Mouse (Mus musculus) heart, postnatal 14 days (tissue): ENCODE measurements around the gene Rnf144b. TPM values are rescaled to one million over a fixed set of nuclear protein-coding genes. Genes with fewer than 3 reads are reported as not detected.

Source experiments
- DNase-seq, 2 experiments: peaks; one replicate each; pipeline ENCODE4 v3.0.0; 2021 to 2022
- intact Hi-C: fragments of 180-260 bp; cut with DNase I; formaldehyde crosslinking; loops from one replicate; pipeline ENCODE4 v1.15.1; 2025
- total RNA-seq, 2 experiments: library from RNA; stranded (reverse); gene quantifications; 2 replicates each; pipeline ENCODE4 v1.2.3; 2021

Gene Rnf144b
- total RNA-seq, 2 experiments from 2014 or later: 16.5 to 19.8 TPM

DNA sequence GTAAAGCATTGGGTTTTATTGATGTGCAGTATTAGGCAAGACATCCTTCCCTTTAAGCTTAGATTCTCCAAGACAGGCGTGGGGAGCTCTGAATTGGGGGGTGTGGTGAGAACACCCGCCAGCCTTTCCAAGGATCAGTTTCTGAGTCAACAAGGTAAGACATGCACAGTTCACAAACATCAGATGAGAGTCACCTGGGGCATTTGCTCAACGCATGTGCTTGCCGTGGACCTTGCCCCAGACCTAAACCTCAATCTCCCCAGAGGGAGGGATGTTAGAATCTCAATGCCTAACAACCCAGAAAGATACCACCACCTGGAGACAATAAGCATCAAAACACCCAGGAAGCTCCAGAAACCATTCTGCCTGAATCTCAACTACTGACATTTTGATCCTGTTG, 47.6 kb downstream of the Rnf144b start:
- no peak for DNase-seq
- intact Hi-C loops: no loop called here

DNA sequence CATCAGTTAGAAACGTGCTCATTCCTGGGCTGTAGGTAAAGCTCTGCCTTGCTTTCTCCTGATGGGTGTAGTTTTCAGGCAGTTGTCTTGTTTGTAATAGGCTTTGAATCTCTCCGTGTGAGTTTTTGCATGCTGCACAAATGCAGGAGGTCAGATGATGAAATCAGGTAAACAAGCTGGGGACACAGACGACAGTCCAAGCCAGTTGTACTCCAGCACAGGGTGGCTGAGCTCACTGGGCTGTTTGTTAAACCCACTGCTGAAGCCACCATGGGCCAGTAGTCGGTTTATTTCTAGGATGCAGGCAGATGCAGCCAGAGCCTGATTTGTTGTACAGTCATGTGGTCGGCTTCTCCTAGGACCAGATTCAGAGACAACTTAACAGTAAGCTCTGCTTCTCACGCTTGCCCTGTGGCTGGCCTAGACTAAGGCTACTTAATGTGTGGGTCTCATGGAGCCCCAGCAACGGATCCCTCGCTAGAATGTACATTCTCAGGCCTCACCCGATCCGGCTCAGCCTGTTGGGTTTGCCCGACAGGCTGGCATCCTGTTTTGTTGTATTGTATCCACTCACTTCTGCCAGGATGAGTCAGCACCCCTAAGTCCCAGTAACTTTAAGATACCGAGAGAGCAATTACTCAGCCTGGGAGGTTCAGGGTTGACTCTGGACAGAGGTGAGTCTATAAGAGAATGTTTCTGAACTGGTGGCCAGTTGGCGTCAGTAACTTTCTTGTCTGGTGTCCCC, 48.5 kb downstream of the Rnf144b start:
- intact Hi-C loops: no loop called here
- DNase-seq: no peak

DNA sequence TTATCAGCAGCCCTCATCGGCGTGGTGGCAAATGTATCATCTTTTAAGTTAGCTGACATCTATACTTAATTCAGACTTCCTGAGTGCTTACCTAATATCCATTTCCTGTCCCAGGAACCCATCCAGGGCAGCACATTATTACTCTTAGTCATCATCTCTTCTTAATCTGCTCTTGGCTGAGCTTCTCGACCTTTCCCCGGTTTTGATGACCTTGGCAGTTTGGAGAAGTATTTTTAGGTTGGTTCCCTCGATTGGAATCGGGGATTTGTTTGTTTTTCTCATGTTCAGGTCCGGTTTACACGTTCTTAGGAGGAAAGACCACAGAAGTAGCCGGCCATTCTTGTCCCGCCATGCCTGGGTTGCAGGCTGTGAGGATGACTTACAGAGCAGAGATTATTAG, 50.4 kb downstream of the Rnf144b start:
- intact Hi-C loops: no loop called here
- no peak for DNase-seq

DNA sequence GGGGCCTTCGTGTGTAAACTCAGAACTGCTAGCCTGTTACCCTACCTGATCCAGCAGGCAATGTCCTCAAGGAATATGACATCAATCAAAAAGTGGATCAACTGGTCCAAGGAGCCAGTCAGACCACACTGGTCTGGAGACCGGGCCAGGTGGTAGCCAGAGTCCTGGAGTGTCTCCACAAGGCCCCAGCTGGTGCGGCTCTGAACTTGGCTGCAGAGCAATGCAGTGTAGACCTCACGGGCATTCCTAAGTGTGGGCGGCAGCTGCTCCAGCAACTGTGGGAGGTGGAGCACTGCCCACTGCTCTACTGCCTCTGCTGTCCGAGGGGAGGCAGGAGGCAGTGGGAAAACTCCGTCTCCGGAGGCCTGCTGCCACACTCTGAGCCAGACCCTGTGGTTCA, 55.7 kb downstream of the Rnf144b start:
- no peak for DNase-seq
- intact Hi-C loops: no loop called here

GRCm38 (mm10) chr13:47180776-47181175, 58.3 kb downstream of the Rnf144b start:
- intact Hi-C loops: no loop called here
- no peak for DNase-seq

DNA sequence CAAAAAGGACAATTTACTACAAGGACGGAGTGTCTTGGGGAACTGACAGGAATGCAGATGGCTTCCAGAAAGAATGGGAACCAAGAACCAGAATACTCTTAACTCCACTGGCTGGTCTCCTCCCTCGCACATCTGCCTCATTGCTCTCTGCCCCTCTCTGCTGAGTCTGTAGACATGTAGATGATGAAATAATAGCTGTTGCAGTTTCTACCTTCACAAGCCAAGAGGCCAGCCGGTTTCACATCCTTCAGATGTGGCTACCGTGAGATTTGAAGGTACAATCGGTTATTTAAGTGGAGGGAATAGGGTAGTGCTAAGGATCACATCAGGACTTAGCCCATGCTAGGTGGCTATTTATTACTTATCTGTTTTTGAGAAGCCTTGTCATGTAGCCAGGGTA, 59.9 kb downstream of the Rnf144b start:
- intact Hi-C loops: no loop called here

GRCm38 (mm10) chr13:47183033-47183730, 60.7 kb downstream of the Rnf144b start:
- intact Hi-C loops: no loop called here
- no peak for DNase-seq

More for the DNA sequence above, 59.9 kb downstream of the Rnf144b start:
- no peak for DNase-seq

GRCm38 (mm10) chr13:47183771-47184170, 61.3 kb downstream of the Rnf144b start:
- intact Hi-C loops: no loop called here
- DNase-seq: no peak

- DNase-seq: no peak
- intact Hi-C loops: no loop called here
Measured at GRCm38 (mm10) chr13:47187836-47188235, 65.4 kb downstream of the Rnf144b start.

- no peak for DNase-seq
- intact Hi-C loops: loop anchor here (5.0 kb wide), 1 partner anchor 33 kb away; no protein-coding TSS in a partner anchor
Measured at GRCm38 (mm10) chr13:47189971-47190370, 67.5 kb downstream of the Rnf144b start.

- intact Hi-C loops: loop anchor here (5.0 kb wide), 1 partner anchor 35 kb away; no protein-coding TSS in a partner anchor
- no peak for DNase-seq
Measured at GRCm38 (mm10) chr13:47192200-47192599, 69.7 kb downstream of the Rnf144b start.

DNA sequence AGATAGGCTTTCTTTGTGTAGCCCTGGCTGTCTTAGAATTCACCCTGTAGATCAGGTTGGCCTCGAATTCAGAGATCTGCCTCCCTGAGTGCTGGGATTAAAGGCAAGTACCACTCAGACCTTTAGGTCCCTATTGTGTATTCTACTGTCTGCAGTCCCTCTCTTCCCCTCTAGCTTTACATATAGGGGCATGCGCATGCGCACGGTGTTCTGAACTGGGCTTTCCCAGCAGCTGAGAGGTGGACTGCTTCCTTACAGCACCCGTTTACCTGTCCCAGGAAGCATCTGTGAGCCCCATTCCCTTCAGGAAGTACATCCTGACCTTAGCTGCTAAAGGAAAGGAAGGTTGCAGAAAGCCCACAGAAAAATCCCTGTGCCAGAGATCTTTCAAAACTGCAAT, 70.3 kb downstream of the Rnf144b start:
- DNase-seq: no peak
- intact Hi-C loops: loop anchor here (5.0 kb wide), 1 partner anchor 35 kb away; no protein-coding TSS in a partner anchor

DNA sequence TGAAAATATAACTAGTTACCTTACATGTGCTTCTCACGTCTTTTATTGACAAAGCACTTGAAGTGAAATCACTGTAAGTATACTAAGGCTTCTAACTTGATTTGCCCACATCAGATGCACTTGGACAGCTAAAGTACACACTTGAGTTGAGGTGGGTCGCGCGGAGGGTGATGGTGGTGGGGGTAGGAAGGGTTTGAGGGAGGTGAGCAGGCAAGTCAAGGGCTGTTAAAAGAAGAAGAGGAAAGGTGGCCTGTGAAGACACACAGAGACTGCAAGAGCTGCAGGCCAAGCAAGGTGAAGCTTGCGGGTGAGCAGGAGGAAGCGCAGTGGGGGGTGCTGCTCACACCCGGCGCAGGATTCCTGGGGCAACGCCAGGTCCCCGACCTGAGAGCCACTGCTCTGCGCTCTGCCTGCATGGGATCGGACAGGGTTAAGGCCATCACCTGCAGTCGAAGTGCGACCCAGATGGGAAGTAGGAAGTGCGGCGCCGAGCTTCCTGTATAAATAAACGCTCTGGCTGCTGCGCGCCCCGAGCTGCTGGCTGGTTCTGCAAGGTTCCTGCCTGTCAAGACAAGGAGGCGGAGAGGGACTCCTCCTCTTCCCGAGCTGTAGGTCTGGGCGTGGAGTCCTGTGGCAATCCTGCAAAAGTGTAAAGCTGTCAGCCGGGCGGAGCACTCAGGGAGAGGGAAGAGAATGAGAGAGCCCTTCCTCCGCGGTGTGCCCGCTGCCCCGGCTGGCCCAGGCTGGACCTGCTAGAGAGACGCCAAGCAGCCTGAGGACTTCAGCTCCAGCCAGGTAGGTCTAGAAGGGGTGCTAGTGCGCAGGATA, 71.1 kb downstream of the Rnf144b start:
- intact Hi-C loops: loop anchor here (2.0 to 5.0 kb wide), 2 partner anchors 29 to 36 kb away; no protein-coding TSS in a partner anchor
- DNase-seq: peak; percentile 71

DNA sequence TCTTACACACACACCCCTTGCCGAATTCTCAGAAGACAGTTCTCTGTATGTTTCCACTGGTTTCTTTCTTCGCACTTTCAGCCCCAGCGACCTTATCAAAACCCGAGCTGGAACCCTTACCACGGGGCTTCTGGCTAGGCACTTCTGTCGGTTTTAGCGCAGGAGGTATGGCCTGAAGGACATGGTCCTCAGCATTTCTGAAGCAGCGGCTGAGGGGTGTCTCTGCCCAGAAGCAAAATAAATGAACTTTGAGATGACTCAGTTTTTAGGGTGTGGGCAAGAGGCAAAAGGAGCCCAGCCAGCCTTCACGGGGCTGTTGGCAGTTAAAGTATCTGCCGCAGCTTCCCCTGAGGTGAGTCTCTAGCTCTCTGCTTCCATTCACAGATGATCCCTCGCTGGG, 72.2 kb downstream of the Rnf144b start:
- DNase-seq: no peak
- intact Hi-C loops: loop anchor here (2.0 to 5.0 kb wide), 2 partner anchors 28 to 37 kb away; no protein-coding TSS in a partner anchor

- intact Hi-C loops: loop anchor here (2.0 kb wide), 1 partner anchor 27 kb away; no protein-coding TSS in a partner anchor
Measured at GRCm38 (mm10) chr13:47195491-47195890, 73.0 kb downstream of the Rnf144b start.

GRCm38 (mm10) chr13:47200011-47200670, 77.7 kb downstream of the Rnf144b start:
- intact Hi-C loops: no loop called here
- peak in 1 of 2 experiments; percentile 48 for DNase-seq

More at GRCm38 (mm10) chr13:47195491-47195890, 73.0 kb downstream of the Rnf144b start:
- no peak for DNase-seq

DNA sequence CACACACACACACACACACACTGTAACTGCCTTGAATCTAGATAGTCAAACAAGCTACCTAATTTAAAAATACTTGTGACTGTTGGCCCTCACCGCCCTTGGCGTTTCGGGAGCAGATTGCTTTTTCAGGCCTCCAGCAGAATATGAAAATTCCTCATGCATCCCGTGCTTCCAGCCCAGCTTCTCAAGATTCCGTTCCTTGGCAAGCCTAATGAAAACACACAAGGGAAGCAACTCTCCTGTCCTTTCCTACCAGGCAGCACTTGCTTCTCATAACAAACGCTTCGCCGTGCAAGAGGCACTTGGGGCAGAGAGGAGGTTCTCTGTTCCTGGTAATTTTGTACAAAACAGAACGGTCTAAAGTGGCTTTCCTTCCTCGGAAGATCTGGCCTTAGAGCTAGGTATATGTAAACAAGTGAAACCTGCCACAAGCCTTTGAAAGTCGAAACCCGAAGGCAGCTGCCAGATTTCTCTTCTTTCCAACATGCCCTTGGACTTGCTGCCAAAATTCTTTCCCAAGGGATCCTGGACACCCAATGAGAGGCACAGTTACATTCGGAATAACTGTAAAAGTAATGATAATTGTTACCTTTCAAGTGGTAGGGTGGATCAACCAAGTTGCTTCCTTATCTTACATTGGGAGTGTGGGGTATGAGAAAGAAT, 79.6 kb downstream of the Rnf144b start:
- peak in 1 of 2 experiments; percentile 70 for DNase-seq
- intact Hi-C loops: no loop called here

GRCm38 (mm10) chr13:47210496-47210895, 88.0 kb downstream of the Rnf144b start:
- intact Hi-C loops: no loop called here
- DNase-seq: no peak

- no peak for DNase-seq
- intact Hi-C loops: no loop called here
Measured at GRCm38 (mm10) chr13:47210992-47211391, 88.5 kb downstream of the Rnf144b start.

DNA sequence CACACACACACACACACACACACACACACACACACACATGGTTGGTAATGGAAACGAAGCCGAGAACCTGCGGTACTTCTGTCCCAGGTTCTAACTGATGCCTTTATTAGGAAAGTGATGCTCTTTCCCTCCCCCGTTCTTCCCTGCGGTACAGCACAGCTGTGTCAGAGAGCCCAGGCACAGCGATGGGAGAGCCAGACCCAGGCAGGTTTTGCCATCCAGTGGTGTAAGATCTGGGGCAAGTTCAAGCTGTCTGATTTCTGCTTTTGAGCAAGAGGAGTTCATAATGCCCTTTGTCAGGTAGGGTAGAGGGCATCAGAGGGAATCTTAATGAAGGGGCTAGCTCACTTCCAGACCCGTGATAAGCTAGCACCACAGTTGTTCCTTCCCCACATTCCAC, 89.1 kb downstream of the Rnf144b start:
- intact Hi-C loops: no loop called here
- DNase-seq: no peak
